26 mouse cellular contexts compared by ENCODE assay signal in the genomic region with DNA sequence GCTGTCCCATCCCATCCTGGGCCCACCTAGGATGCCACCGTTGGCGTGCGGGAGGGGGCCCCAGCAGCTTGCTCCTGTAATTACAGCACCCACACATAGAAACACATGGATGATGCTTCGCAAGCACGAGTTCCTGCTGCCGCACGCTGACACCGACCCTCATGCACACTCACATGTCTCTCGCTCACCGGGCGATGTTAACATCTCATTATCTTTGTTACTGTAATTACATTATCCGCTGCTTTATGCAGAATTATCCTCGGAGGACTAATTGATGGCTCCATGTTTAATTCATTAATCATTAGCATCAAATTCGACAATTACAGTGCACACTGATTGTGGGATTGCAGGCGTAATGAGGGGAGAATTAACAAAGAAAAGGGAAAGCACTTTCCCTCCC. TPM values are rescaled to one million over a fixed set of nuclear protein-coding genes. Genes with fewer than 3 reads are reported as not detected.
DNase-seq lines count a peak whose midpoint lies in the region; ATAC-seq and TF ChIP-seq lines count a peak whose summit lies in the region.
"Had no signal": no experiment of that assay in that cellular context is flagged by ENCODE, and none has a peak within 500 bp of the region (broad histone marks: within the 10 kb centered on the region; RNA-seq: fewer than 3 reads in every experiment).

No protein-coding gene starts in this region.

- 0 out of 2 replicates have a peak, but pooled peaks have one; percentile 21 for ATAC-seq in hindbrain, embryonic 15.5 days (ENCODE audit: low FRiP score, low read depth)
- no peak for ATAC-seq in hindbrain, embryonic 16.5 days
- ATAC-seq in forebrain, embryonic 14.5 days, result peak; percentile 60
- ATAC-seq in midbrain, postnatal 0 days (ENCODE audit: low FRiP score), result no peak
- ATAC-seq: intestine, postnatal 0 days; lung, postnatal 0 days had no signal

- DNase-seq in cerebellum, adult 9-11 months, result peak; percentile 11
- no peak for DNase-seq in cerebellum, postnatal 14 days
- peak; percentile 85 for DNase-seq in forebrain, embryonic 14.5 days (ENCODE audit: low spot score)
- peak; percentile 39 for DNase-seq in midbrain, postnatal 0 days (ENCODE audit: low spot score)
- DNase-seq in layer of hippocampus, postnatal 14 days (ENCODE audit: low spot score in 2 of 2), result no peak
- DNase-seq in layer of hippocampus, adult 2 months (ENCODE audit: low spot score in 2 of 2), result no peak
- DNase-seq: adrenal gland, postnatal 36 days; cerebellum, postnatal 10 days; embryo, embryonic 11 days; gastrocnemius, postnatal 36 days; kidney, postnatal 4 days; left cerebral cortex, postnatal 4 days; liver; thymus, adult 2 months had no signal

- no peak overlapping the region for H3K9ac ChIP-seq in hindbrain, embryonic 15.5 days
- H3K9ac ChIP-seq in hindbrain, embryonic 16.5 days (ENCODE audit: low read depth, low read length), result no peak overlapping the region
- no peak overlapping the region for H3K9ac ChIP-seq in forebrain, embryonic 14.5 days (ENCODE audit: low read length)
- H3K9ac ChIP-seq in midbrain, postnatal 0 days (replicated peaks; ENCODE audit: low read length, poor library complexity, severe bottlenecking), result no peak overlapping the region
- H3K9ac ChIP-seq: kidney, embryonic 15.5 days had no signal

- no peak overlapping the region for H3K4me3 ChIP-seq in hindbrain, embryonic 15.5 days
- H3K4me3 ChIP-seq in hindbrain, embryonic 16.5 days (ENCODE audit: low read length), result no peak overlapping the region
- H3K4me3 ChIP-seq in forebrain, embryonic 14.5 days (ENCODE audit: low read depth, low read length), result no peak overlapping the region
- no peak overlapping the region for H3K4me3 ChIP-seq in midbrain, postnatal 0 days (ENCODE audit: low read depth, low read length)
- H3K4me3 ChIP-seq in layer of hippocampus, adult 2 months, result no peak overlapping the region
- H3K4me3 ChIP-seq: kidney, embryonic 15.5 days had no signal

- TF ChIP-seq CTCF in midbrain, postnatal 0 days (IDR thresholded peaks at IDR 0.05), result no peak
- TF ChIP-seq CTCF in layer of hippocampus, adult 2 months (conservative IDR thresholded peaks at IDR 0.05), result no peak

- no peaks in the 10 kb centered on the region for H3K27me3 ChIP-seq in hindbrain, embryonic 15.5 days
- H3K27me3 ChIP-seq in hindbrain, embryonic 16.5 days (replicated peaks; ENCODE audit: control insufficient read depth, insufficient read depth, low read length), result no peaks in the 10 kb centered on the region
- 0 out of 2 replicates have a peak, but pooled peaks cover 4% of the 10 kb centered on the region for H3K27me3 ChIP-seq in forebrain, embryonic 14.5 days (replicated peaks; ENCODE audit: control insufficient read depth, insufficient read depth, low read length)
- no peaks in the 10 kb centered on the region for H3K27me3 ChIP-seq in midbrain, postnatal 0 days (ENCODE audit: insufficient read depth, low read length)
- H3K27me3 ChIP-seq: kidney, embryonic 15.5 days had no signal

- H3K27ac ChIP-seq in hindbrain, embryonic 15.5 days (replicated peaks), result peak overlapping the region; percentile 20; the same call in 1 of the 2 replicates
- H3K27ac ChIP-seq in hindbrain, embryonic 16.5 days (ENCODE audit: low read depth, low read length), result no peak overlapping the region; the same call in 1 of the 2 replicates
- peak overlapping the region; percentile 16 for H3K27ac ChIP-seq in forebrain, embryonic 14.5 days (ENCODE audit: low read depth, low read length)
- no peak overlapping the region for H3K27ac ChIP-seq in midbrain, postnatal 0 days (ENCODE audit: low read depth, low read length)
- no peak overlapping the region for H3K27ac ChIP-seq in layer of hippocampus, adult 2 months
- H3K27ac ChIP-seq: kidney, embryonic 15.5 days had no signal

- H3K9me3 ChIP-seq in hindbrain, embryonic 15.5 days, result no peaks in the 10 kb centered on the region
- H3K9me3 ChIP-seq in hindbrain, embryonic 16.5 days (ENCODE audit: control insufficient read depth, low read length), result no peaks in the 10 kb centered on the region
- no peaks in the 10 kb centered on the region for H3K9me3 ChIP-seq in forebrain, embryonic 14.5 days (replicated peaks; ENCODE audit: control insufficient read depth, low read length)
- H3K9me3 ChIP-seq in midbrain, postnatal 0 days (ENCODE audit: low read length), result no peaks in the 10 kb centered on the region
- H3K9me3 ChIP-seq: kidney, embryonic 15.5 days had no signal

- 44% methylated on average over 15 of the region's 15 CpGs for WGBS in hindbrain, embryonic 15.5 days
- WGBS in hindbrain, embryonic 16.5 days, result 49% methylated on average over 15 of the region's 15 CpGs
- WGBS in forebrain, embryonic 14.5 days, result 16% methylated on average over 15 of the region's 15 CpGs
- 66% methylated on average over 15 of the region's 15 CpGs for WGBS in midbrain, postnatal 0 days

- H3K4me2 ChIP-seq in hindbrain, embryonic 15.5 days, result no peak overlapping the region
- H3K4me2 ChIP-seq in hindbrain, embryonic 16.5 days (ENCODE audit: low read length), result no peak overlapping the region
- H3K4me2 ChIP-seq in forebrain, embryonic 14.5 days (ENCODE audit: low read length), result no peak overlapping the region
- no peak overlapping the region for H3K4me2 ChIP-seq in midbrain, postnatal 0 days (ENCODE audit: low read depth, low read length, poor library complexity, severe bottlenecking)
- H3K4me2 ChIP-seq: kidney, embryonic 15.5 days had no signal

- peaks cover 48% of the 10 kb centered on the region for H3K36me3 ChIP-seq in hindbrain, embryonic 15.5 days
- peaks cover 37% of the 10 kb centered on the region for H3K36me3 ChIP-seq in hindbrain, embryonic 16.5 days (ENCODE audit: control insufficient read depth, insufficient read depth, low read length)
- peaks cover 71% of the 10 kb centered on the region for H3K36me3 ChIP-seq in forebrain, embryonic 14.5 days (ENCODE audit: control insufficient read depth, insufficient read depth, low read length)
- H3K36me3 ChIP-seq in midbrain, postnatal 0 days (ENCODE audit: insufficient read depth, low read length), result peaks cover 75% of the 10 kb centered on the region

- H3K4me1 ChIP-seq in hindbrain, embryonic 15.5 days (replicated peaks), result peaks cover 60% of the 10 kb centered on the region
- H3K4me1 ChIP-seq in hindbrain, embryonic 16.5 days (ENCODE audit: control insufficient read depth, insufficient read depth, low read depth, low read length), result peaks cover 26% of the 10 kb centered on the region
- peaks cover 40% of the 10 kb centered on the region for H3K4me1 ChIP-seq in forebrain, embryonic 14.5 days (ENCODE audit: control insufficient read depth, insufficient read depth, low read length)
- H3K4me1 ChIP-seq in midbrain, postnatal 0 days (ENCODE audit: insufficient read depth, low read length), result no peaks in the 10 kb centered on the region

RNA-seq across cellular contexts. Expression of gene Gbx1, which starts 32.0 kb away (rescaled TPM):
- 6.8 and 8.8 TPM in 2 replicates for polyA plus RNA-seq in hindbrain, embryonic 15.5 days (2015; fragmentation: Nextera tagmentation; extraction: Ambion mirVana)
- polyA plus RNA-seq in hindbrain, embryonic 16.5 days (2015; fragmentation: Nextera tagmentation; extraction: Ambion mirVana), result 2.3 and 3.0 TPM in 2 replicates
- polyA plus RNA-seq in forebrain, embryonic 14.5 days (2014; fragmentation: Nextera tagmentation; extraction: Ambion mirVana), result 0.49 and 0.51 TPM in 2 replicates
- total RNA-seq in midbrain, postnatal 0 days (2014; rRNA removed), result 0.33 TPM in 1 of 2 replicates, not detected in the other
- 0.09 and 0.12 TPM in 2 replicates for polyA plus RNA-seq in midbrain, postnatal 0 days (2015; fragmentation: Nextera tagmentation; extraction: Ambion mirVana)
- not detected for total RNA-seq in layer of hippocampus, postnatal 14 days (2021)
- total RNA-seq in layer of hippocampus, adult 2 months (2021), result under 1 TPM in 1 of 2 experiments, not detected in 1; 0.10 TPM
- total RNA-seq: adrenal gland, postnatal 36 days; gastrocnemius, postnatal 36 days; hematopoietic stem cell, adult 5-6 weeks; layer of hippocampus, postnatal 10 days; monocyte, adult 5-6 weeks; neutrophil, adult 5-6 weeks had no signal
- polyA plus RNA-seq: heart, embryonic 16.5 days; intestine, postnatal 0 days; liver, embryonic 16.5 days; stomach, embryonic 16.5 days had no signal

RNA-seq across cellular contexts. Expression of gene Agap3, which starts 43.0 kb away (rescaled TPM):
- polyA plus RNA-seq in hindbrain, embryonic 15.5 days (2015; fragmentation: Nextera tagmentation; extraction: Ambion mirVana), result 112 and 124 TPM in 2 replicates
- 46.4 and 47.7 TPM in 2 replicates for polyA plus RNA-seq in hindbrain, embryonic 16.5 days (2015; fragmentation: Nextera tagmentation; extraction: Ambion mirVana)
- 47.5 and 49.5 TPM in 2 replicates for polyA plus RNA-seq in forebrain, embryonic 14.5 days (2014; fragmentation: Nextera tagmentation; extraction: Ambion mirVana)
- 239 and 282 TPM in 2 replicates for total RNA-seq in midbrain, postnatal 0 days (2014; rRNA removed)
- polyA plus RNA-seq in midbrain, postnatal 0 days (2015; fragmentation: Nextera tagmentation; extraction: Ambion mirVana), result 116 and 120 TPM in 2 replicates
- total RNA-seq in layer of hippocampus, postnatal 14 days (2021), result 100 to 1,000 TPM; 540 to 568 TPM
- total RNA-seq in layer of hippocampus, adult 2 months (2021), result 100 to 1,000 TPM; 651 to 655 TPM

RNA-seq across cellular contexts. Expression of gene Asb10, which starts 45.8 kb away (rescaled TPM):
- polyA plus RNA-seq in hindbrain, embryonic 15.5 days (2015; fragmentation: Nextera tagmentation; extraction: Ambion mirVana), result 0.14 and 0.26 TPM in 2 replicates
- 0.18 and 0.21 TPM in 2 replicates for polyA plus RNA-seq in hindbrain, embryonic 16.5 days (2015; fragmentation: Nextera tagmentation; extraction: Ambion mirVana)
- 0.09 and 0.17 TPM in 2 replicates for polyA plus RNA-seq in forebrain, embryonic 14.5 days (2014; fragmentation: Nextera tagmentation; extraction: Ambion mirVana)
- total RNA-seq in midbrain, postnatal 0 days (2014; rRNA removed), result 1.2 TPM in 1 of 2 replicates, not detected in the other
- 0.31 and 0.39 TPM in 2 replicates for polyA plus RNA-seq in midbrain, postnatal 0 days (2015; fragmentation: Nextera tagmentation; extraction: Ambion mirVana)
- total RNA-seq in layer of hippocampus, postnatal 14 days (2021), result under 1 TPM; 0.28 to 0.33 TPM
- under 1 TPM in 1 of 2 experiments, not detected in 1; 0.31 TPM for total RNA-seq in layer of hippocampus, adult 2 months (2021)
- total RNA-seq: hematopoietic stem cell, adult 5-6 weeks; monocyte, adult 5-6 weeks; neutrophil, adult 5-6 weeks had no signal

RNA-seq across cellular contexts. Expression of gene Tmub1, which starts 47.4 kb away (rescaled TPM):
- polyA plus RNA-seq in hindbrain, embryonic 15.5 days (2015; fragmentation: Nextera tagmentation; extraction: Ambion mirVana), result 55.1 and 64.2 TPM in 2 replicates
- polyA plus RNA-seq in hindbrain, embryonic 16.5 days (2015; fragmentation: Nextera tagmentation; extraction: Ambion mirVana), result 61.7 and 63.1 TPM in 2 replicates
- 45.5 and 47.5 TPM in 2 replicates for polyA plus RNA-seq in forebrain, embryonic 14.5 days (2014; fragmentation: Nextera tagmentation; extraction: Ambion mirVana)
- total RNA-seq in midbrain, postnatal 0 days (2014; rRNA removed), result 52.1 and 91.5 TPM in 2 replicates
- 65.3 and 65.5 TPM in 2 replicates for polyA plus RNA-seq in midbrain, postnatal 0 days (2015; fragmentation: Nextera tagmentation; extraction: Ambion mirVana)
- total RNA-seq in layer of hippocampus, postnatal 14 days (2021), result 10 to 100 TPM; 23.1 to 27.5 TPM
- total RNA-seq in layer of hippocampus, adult 2 months (2021), result 10 to 100 TPM; 22.2 to 22.5 TPM

RNA-seq across cellular contexts. Expression of gene Fastk, which starts 49.9 kb away (rescaled TPM):
- 96.8 and 113 TPM in 2 replicates for polyA plus RNA-seq in hindbrain, embryonic 15.5 days (2015; fragmentation: Nextera tagmentation; extraction: Ambion mirVana)
- polyA plus RNA-seq in hindbrain, embryonic 16.5 days (2015; fragmentation: Nextera tagmentation; extraction: Ambion mirVana), result 106 and 107 TPM in 2 replicates
- 89.3 and 94.3 TPM in 2 replicates for polyA plus RNA-seq in forebrain, embryonic 14.5 days (2014; fragmentation: Nextera tagmentation; extraction: Ambion mirVana)
- total RNA-seq in midbrain, postnatal 0 days (2014; rRNA removed), result 139 and 174 TPM in 2 replicates
- polyA plus RNA-seq in midbrain, postnatal 0 days (2015; fragmentation: Nextera tagmentation; extraction: Ambion mirVana), result 97.9 and 109 TPM in 2 replicates
- total RNA-seq in layer of hippocampus, postnatal 14 days (2021), result 100 to 1,000 TPM; 113 to 116 TPM
- 100 to 1,000 TPM; 127 to 130 TPM for total RNA-seq in layer of hippocampus, adult 2 months (2021)

Comparison
In these comparisons a context has a peak if more than half of its experiments do, and no peak if none do; other contexts are left out.
1. DNase-seq: peak in cerebellum, adult 9-11 months (single experiment), forebrain, embryonic 14.5 days (single experiment) and midbrain, postnatal 0 days (single experiment); none in cerebellum, postnatal 14 days (0 of 2), layer of hippocampus, postnatal 14 days (0 of 2) and layer of hippocampus, adult 2 months (0 of 2).
2. ATAC-seq: peak in hindbrain, embryonic 15.5 days (single experiment) and forebrain, embryonic 14.5 days (single experiment); none in hindbrain, embryonic 16.5 days (single experiment) and midbrain, postnatal 0 days (single experiment).
3. H3K27ac ChIP-seq: peak in hindbrain, embryonic 15.5 days (single experiment) and forebrain, embryonic 14.5 days (single experiment); none in hindbrain, embryonic 16.5 days (single experiment), midbrain, postnatal 0 days (single experiment) and layer of hippocampus, adult 2 months (single experiment).